Mouse (Mus musculus) adrenal gland, adult 18-20 months (tissue): ENCODE measurements around the gene Spg11. TPM values are rescaled to one million over a fixed set of nuclear protein-coding genes. Genes with fewer than 3 reads are reported as not detected.

Experiments used
- DNase-seq, 2 experiments: peaks; one replicate each; pipeline ENCODE4 v3.0.0; 2021 to 2022; ENCODE audit warnings: low spot score in 2 of 2
- long read RNA-seq, 2 experiments: library from polyadenylated mRNA; stranded (forward); transcript quantifications; one replicate each; pipeline ENCODE4 v2.0.0; 2021
- total RNA-seq, 2 experiments: library from RNA; stranded (reverse); gene quantifications; 1 replicate in 1 of 2; 2 replicates in 1 of 2; pipeline ENCODE4 v1.2.3; 2021

Spg11 gene
- total RNA-seq = 10 to 100 TPM; 16.1 to 17.9 TPM
- long read RNA-seq, experiment 1, full-length matches to known transcripts = 2 of 4 reads
- long read RNA-seq, experiment 1, partial matches to known transcripts = 2 of 4 reads
- long read RNA-seq, experiment 1, other reads (novel, unspliced or antisense) = 0 of 4 reads
- long read RNA-seq, experiment 2, full-length matches to known transcripts = 2 of 9 reads
- long read RNA-seq, experiment 2, partial matches to known transcripts = 6 of 9 reads
- long read RNA-seq, experiment 2, other reads (novel, unspliced or antisense) = 1 of 9 reads

DNA sequence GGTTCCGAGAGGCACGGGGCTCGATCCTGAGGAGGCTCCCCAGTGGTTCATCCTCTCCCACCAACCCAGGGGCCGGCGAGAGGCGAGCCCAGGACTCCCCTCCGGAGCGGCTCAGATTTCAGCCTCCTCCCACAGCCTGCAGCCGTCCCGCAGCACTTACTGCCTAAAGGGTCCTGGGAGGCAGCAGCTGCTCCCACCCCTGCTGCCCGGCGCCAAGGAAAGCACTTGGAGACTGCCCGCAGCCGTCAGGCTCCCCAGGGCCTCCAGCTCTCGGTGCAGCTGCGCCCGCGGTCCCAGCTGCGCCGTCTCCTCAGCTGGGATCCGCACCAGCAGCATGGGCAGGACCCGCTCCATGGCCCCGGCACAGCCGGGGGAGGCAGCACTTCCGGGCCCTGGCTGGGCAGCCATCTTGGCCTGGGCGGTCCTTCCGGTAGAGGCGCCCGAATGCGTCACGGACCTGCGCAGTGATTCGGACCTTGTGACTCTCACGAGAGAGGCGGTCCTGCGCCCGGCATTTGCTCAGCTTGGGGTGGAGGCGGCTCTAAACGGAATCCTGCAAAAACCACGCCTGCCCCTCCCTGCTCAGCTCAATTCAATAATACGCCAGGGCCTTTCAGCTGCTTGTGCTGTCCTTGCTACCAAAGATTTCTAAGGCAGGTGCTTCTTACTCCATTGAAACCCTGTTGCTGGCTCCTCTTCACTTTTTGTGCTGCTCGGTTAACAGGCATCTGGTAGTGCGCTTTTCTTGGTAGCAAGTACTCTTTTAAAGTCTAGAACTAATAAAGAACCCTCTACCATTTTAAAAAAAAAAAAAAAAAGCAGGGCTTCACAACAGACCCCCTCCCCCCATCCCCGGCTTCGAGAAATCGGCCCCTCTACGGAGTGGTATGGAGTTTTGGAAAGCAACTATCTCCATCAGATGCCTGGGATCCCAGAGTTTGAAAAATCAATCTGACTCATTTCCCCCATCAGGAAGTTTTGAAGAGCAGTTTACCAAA is at the start of gene Spg11:
Gene Spg11 (minus strand): TSS at position 426 of the 998 bp plus-strand sequence.
- DNase-seq = peak; percentile 96 to 98

DNA sequence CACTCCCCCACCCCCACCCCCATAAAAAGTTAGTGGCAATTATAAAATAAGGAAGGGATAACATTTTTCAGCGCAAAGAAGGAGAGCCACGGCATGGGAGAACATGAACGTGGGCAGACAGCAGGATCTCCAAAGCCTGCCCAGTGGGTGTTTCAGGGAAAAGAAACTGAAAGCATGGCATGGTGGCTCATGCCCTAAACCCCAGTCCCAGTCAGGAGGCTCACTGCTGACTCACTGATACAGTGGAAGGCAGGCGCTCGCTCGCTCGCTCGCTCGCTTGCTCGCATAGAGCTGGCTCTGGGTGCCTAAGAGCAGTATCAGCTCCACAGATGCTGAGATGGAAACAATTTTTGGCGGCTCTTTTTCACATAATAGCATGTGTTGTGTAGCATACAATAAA is 46.1 kb upstream of the Spg11 start:
- DNase-seq = no peak

DNA sequence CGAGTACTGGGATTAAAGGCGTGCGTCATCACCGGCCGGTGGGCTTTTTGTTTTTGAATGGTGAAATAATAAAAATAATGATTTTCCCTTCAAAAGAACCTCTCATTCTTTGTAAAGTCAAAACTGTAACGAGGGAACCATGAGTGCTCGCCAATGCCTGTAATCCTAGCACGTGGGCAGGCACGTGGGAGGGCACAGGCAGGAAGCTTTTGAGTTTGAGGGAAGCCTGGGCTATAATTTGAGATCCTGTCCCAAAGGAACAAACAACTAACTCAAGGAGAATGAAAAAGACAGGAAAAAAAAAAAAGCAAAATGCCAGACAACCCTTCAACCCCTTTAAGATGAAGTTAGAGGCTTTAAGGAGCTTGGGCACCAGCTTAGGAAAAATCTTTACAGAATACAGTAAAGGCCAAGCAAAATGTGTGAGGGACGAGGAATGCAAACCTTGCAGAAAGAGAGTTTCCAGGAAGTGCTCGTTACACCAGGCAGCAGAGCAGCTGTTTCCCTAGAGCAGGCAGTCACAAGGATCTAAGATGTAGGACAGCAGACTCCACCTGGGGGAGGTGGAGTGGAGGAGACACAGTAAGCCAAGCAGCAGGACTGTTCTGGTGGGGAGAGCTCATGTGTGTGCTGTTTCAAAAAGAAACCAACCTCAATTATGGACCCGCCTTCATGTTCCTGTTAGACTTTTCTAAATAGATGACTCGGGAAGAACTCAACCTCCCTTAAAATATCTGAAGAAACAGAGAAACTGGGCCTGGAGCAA is 45.4 kb upstream of the Spg11 start:
- DNase-seq = no peak

DNA sequence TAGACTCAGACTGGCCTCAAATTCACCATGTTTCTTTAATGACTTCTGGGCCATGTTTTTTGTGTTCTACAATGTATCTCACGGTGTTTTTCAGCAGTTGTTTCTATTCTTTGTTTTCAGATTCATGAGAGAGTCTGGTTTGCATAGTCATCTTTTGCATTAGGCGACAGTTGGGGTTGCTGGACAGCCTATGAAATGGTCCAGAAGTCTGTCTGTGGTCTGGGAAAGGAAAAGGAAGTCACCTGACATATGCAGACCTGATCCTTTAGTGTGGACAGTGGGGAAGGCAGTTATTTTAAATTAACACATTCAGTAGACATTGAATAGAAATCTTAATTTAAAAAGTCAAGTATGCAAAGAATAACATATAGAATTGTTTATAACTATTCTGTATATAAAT is 44.3 kb upstream of the Spg11 start:
- no peak for DNase-seq

DNA sequence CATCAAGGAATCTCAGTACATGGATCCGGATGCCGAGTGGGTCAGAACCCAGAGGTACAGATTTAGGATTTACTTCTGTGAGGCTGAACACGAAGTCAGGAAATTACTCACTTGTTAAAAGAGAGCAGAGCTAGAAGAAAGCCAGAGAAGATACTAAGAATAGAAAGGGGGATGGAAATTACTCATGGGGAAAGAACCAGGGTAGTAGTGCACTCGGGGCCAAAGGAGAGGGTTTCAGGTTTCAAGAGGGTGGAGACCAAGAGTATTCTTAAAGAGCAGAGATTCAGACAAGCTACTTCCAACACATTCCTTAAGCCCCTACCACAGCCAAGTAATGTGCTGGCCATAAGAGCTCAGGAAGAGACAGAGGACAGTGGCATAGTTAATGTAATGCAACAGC is 43.4 kb upstream of the Spg11 start:
- no peak for DNase-seq

DNA sequence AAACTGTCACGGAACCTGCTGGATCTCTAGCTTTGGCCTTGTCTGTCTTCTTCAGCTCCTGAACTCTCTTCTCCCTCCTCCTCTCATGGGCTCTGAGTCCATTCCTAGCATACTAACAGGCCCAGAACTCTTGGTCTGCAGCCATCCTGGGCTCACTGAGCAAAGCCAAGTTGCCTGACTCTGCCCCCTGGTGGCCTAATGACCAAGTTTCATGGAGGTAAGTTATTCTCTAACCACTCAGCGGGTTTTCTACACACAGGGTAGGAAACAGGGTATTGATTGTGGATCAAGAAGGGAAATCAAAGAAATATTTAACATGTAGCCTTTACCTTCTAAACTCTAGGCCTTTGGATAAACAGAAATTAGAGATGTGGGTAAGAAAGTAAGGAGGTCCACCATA is 42.5 kb upstream of the Spg11 start, which contains the start of gene Trim69:
Gene Trim69 (plus strand): TSS at position 21 of the 400 bp plus-strand sequence.
- DNase-seq = peak; percentile 83

DNA sequence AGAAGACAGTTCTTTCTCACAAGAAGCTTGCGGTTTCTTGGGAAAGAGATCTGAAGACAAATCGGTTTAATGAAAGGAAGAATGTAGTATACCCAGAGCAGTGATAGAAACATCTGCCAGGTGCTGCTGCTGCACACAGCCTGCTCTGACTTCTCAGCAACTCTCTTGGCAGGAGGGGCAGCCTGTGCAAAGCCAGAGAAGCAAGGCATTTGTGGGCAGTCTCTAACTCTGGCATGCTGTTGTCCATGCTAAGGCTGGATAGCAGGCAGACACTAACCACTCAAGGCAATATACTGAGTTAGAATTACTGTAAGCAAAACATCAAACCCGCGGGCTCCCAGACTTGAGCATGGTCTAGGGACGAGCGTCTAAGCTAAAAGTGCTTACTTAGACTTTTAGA is 41.5 kb upstream of the Spg11 start:
- no peak for DNase-seq

DNA sequence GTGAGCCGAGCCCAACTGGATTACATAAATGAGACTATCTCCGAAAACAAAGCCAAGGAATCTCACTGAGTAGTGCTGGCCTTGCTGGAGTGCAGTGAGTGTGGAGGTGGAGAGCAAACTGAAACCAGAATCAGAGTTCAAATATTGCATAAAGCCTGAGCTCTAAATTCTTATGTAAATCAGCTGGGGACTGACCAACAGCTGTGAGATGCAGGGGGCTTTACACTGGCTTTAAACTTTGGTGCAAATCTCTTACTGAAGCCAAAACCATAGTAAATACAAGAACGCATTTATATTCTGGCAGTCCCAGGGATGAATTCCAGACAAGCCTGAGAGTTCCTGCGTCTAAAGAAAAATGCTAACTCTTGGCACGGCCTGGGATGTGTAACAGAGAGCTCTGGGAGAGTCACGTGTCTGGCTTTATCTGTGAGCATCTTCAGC is 40.2 kb upstream of the Spg11 start:
- DNase-seq = no peak

DNA sequence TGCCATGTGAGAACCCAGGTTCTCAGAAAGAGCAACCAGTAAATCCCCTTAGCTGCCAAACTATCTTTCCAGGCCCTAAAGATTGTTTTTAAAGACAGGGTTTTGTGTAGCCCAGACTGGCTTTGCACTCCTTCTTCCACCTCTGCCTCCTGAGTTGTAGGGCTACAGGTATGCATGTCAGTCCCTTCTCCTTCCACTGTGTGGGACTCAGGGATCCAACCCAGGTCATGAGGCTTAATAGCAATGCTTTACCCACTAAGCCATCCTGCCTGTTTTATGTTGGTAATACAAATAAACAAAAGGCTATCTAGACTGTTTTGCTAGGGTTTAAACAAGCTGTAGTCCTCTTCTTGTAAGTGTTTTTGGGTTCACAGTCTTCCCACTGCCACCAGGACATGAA is 39.4 kb upstream of the Spg11 start:
- no peak for DNase-seq

DNA sequence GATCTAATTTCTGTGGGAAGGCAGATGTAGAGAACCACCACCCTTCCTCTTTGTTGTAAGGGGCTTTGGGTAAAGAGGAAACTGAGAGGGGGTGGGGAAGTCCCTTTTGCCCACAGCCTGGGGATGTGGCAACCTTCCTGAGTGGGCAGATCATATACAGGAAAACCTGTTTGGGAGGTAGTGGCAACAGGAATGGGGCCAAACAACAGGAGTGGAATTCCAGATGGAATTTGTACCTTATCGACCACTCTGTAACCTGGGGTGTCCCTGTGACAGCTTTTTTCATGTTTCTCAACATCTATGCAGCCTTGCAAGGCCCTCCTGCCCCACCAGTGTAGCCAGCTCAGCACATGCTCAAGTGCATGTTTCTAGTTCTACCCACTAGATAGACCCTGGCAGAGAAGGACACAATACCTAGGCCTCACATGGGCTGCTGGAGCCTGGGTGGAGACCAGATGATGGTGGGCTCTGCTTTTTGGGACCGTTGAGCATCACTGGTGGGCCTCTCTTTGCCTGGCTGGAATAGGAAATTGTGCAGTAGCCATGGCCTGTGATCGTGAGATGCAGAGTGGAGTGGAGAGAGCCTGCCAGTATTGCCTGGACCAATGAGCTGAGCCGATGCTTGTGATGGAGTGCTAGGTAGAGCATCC is 38.0 kb upstream of the Spg11 start:
- DNase-seq = no peak

DNA sequence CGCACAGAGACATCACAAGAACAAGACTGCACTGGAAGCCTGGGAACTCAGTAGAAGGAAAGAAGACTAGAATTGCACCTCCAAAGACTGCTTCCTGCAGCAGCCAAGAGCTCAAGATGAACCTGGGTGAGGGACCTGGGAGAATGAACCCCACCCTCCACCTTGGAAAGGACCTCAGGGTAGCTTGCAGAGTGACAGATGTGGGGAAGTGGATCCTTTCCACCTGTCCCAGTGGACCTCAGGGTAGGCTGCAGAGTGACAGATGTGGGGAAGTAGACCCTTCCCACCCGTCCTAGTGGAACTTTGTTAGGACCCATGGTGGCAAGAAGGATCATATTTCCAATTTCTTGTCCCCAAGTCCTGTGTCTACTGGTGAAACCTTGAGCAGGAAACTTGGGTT is 37.1 kb upstream of the Spg11 start:
- no peak for DNase-seq

DNA sequence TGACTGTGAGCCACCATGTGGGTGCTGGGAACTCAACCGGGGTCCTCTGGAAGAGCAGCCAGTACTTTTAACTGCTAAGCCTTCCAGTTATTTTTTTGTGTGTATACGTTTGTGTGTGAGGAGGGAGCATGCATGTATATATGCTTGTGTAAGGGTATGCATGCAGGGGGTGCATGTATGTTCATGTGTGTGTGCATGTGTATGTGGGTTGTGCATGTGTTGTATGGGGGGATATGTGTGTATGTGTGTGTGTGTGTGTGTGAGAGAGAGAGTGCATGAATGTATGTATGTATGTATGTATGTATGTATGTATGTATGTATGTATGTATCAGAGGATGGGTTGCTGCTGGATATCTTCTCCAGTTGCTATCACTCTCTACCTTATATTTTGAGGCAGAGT is 36.3 kb upstream of the Spg11 start:
- DNase-seq = no peak

DNA sequence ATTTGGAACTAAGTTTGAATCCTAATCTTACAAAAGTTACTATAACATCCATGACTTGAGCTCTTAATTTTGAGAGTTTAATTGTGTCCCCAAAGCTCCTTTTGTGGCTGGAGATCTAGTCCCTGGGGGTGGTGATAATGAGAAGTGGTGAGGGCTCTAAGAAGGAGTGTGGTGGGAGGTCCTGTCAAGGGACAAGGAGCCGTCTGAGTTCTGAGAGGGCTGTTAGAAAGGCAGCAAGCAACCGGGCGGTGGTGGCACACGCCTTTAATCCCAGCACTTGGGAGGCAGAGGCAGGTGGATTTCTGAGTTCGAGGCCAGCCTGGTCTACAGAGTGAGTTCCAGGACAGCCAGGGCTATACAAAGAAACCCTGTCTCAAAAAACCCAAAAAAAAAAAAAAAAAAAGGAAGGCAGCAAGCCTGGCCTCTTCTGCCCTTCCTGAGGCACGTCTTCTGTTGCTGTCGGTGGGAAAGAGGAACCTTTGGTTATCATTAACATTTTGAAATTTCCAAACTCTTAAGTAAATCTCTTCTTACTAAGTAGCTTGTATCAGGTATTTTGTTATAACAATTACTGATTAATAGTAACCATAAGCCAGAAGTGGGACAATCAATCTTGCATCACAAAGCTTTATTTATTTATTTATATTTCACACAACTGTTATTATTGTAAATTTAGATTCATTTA is 35.6 kb upstream of the Spg11 start:
- no peak for DNase-seq

DNA sequence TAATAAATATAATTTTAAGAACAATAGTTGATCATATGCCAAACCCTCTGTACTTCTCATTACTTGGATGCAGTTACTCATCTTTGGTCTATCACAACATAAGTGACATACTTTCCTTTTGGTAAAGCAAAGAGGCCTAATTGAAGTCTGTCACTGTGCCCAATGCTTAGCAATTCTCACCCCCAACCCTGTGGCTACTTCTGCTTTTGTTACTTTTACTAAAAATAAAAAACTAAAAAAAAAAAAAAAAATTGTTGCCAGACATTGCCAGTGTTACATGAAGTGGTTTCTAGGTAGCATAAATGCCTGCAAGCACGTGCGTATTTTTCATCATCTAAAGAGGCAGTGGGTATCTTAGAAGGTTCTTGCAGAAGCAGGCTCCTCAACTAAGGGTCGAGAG is 34.7 kb upstream of the Spg11 start:
- no peak for DNase-seq

DNA sequence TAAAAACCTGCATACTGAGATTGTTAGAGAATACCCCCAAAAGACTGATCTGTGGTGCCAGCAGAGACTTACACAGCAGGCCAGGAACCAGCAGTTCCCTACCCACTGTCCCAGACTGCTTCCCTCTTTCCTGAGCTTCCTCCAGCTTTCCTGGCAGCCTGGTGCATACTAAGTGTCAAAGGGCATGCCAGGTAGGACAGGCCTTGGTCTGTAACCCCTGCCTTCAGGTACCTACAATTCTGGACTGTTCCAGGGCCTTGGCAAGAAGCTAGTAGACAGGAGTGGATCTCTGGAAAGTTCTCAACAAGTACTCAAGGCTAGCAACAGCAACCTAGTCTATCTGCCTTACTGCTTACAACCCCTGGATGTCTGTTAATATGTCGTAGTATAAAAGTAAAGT is 33.0 kb upstream of the Spg11 start:
- no peak for DNase-seq

DNA sequence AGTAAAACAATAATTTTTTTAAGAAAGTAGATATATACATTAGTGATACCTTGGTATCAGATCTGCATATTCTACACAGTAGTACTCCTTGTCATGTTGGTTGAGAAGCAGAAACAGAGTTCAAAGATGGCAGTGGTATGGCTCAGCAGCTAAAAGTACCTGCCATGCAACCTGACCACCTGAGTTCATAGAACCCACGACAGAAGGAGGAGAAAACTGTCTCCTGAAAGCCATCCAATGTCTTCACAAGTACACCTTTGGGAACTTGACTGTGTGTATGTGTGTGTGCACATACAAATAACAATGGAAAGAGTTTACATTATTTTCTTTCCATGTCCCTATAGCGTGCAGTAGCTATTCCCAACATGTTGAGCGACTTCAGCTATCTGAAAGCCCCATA is 31.5 kb upstream of the Spg11 start:
- DNase-seq = no peak

DNA sequence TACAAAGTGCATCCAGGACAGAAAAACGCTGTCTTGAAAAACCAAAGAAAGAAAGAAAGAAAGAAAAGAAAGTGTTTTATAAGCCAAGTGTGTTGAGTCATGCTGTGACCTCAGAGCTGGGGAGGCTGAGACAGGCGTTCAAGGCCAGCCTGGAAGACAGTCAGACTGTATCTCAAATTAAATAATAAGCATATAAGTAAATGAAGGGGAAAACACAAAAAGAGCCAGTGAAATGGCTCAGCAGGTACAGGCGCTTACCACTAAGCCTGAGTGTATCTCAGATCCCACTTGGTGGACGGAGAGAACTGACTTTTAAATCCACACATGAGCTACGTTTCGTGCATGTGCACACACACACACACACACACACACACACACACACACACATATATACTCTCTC is 31.1 kb upstream of the Spg11 start:
- DNase-seq = no peak

DNA sequence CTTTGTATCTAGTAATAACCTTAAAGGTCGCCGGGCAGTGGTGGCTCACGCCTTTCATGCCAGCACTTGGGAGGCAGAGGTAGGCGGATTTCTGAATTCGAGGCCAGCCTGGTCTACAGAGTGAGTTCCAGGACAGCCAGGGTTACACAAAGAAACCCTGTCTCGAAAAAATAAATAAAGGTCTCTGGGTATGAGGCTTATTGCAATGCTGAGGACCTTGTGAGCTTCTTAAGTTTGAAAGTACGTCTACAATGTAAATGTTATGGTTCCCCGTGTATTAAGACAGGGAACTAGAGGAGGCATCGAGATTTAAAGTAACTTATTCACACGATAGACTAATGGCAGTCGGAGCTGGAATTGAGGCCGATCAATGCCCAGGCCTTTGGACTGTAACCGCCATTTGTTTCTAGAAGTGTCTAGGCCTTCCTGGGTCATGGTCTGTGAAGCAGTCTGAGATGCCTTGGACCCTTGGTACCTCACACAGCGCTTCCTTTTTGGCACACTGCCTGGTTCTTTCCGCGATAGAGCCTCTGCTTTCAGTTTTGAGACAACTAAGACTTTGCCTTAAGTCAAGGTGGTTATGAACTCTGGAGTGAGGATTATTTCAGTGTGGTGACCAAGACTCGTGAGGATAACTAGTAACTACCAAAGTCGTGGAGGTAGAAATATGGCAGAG is 30.2 kb upstream of the Spg11 start:
- peak; percentile 67 for DNase-seq

DNA sequence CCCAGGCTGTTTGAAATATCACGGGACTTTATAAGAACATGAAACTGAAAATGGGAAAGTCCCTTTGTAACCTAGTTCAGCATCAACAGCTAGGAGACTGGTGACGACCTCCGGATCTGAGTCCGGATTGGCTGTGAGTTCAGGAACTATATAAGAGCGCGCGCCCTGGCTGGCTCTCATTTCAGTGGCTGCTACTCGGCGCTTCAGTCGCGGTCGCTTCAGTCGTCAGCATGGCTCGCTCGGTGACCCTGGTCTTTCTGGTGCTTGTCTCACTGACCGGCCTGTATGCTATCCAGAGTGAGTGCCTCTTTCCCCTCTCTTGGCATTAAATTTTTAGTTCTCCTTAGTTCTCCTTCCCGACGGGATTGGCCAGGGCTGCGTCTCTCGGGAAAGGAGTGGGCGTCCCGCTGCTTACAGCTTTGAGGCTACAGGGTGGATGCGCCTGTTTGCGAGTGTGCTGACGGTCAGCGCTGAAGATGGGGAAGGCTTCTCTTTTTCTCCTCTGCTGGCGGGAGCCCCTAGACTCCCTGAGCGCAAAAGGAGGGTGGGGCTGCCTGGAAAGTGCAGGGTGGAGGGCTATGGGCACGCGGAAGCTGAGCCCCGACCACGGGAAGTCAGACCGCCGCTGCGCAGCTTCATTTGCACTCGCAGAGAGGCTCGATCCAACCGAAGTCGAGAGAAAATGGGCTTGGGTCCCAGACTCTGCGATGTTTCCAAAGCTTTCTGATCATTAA is 29.5 kb upstream of the Spg11 start, which contains the start of gene B2m:
Gene B2m (plus strand): TSS at position 179 of the 734 bp plus-strand sequence.
- peak; percentile 92 to 95 for DNase-seq
